Mouse (Mus musculus): ENCODE results near the gene Fabp6. TPM values are rescaled to one million over a fixed set of nuclear protein-coding genes. Genes with fewer than 3 reads are reported as not detected.

Gene Fabp6
- total RNA-seq (2017) = not detected in 2 replicates

GRCm38 (mm10) chr11:43601440-43601839 lies at the start of gene Fabp6:
TSS of gene Fabp6 (minus strand) at chr11:43601540.
- ATAC-seq (replicated peaks in 1 of 2; ENCODE audit: insufficient read depth in 1 of 2, low FRiP score in 2 of 2, low TSS enrichment in 1 of 2, low read depth in 1 of 2, poor library complexity in 2 of 2, severe bottlenecking in 2 of 2) = no peak

- ATAC-seq (replicated peaks in 1 of 2; ENCODE audit: insufficient read depth in 1 of 2, low FRiP score in 2 of 2, low TSS enrichment in 1 of 2, low read depth in 1 of 2, poor library complexity in 2 of 2, severe bottlenecking in 2 of 2) = no peak
Observed at GRCm38 (mm10) chr11:43645286-43645685, 43.9 kb upstream of the Fabp6 start.

- peak; percentile 78 to 86 for ATAC-seq (replicated peaks in 1 of 2; ENCODE audit: insufficient read depth in 1 of 2, low FRiP score in 2 of 2, low TSS enrichment in 1 of 2, low read depth in 1 of 2, poor library complexity in 2 of 2, severe bottlenecking in 2 of 2)
Observed at GRCm38 (mm10) chr11:43643180-43643591, 41.8 kb upstream of the Fabp6 start.

- ATAC-seq (replicated peaks in 1 of 2; ENCODE audit: insufficient read depth in 1 of 2, low FRiP score in 2 of 2, low TSS enrichment in 1 of 2, low read depth in 1 of 2, poor library complexity in 2 of 2, severe bottlenecking in 2 of 2) = no peak
Observed at GRCm38 (mm10) chr11:43638486-43638885, 37.1 kb upstream of the Fabp6 start.

GRCm38 (mm10) chr11:43636761-43637160 lies 35.4 kb upstream of the Fabp6 start:
- ATAC-seq (replicated peaks in 1 of 2; ENCODE audit: insufficient read depth in 1 of 2, low FRiP score in 2 of 2, low TSS enrichment in 1 of 2, low read depth in 1 of 2, poor library complexity in 2 of 2, severe bottlenecking in 2 of 2) = no peak

GRCm38 (mm10) chr11:43633658-43634401 lies 32.5 kb upstream of the Fabp6 start:
- peak; percentile 73 to 85 for ATAC-seq (replicated peaks in 1 of 2; ENCODE audit: insufficient read depth in 1 of 2, low FRiP score in 2 of 2, low TSS enrichment in 1 of 2, low read depth in 1 of 2, poor library complexity in 2 of 2, severe bottlenecking in 2 of 2)

- ATAC-seq (replicated peaks in 1 of 2; ENCODE audit: insufficient read depth in 1 of 2, low FRiP score in 2 of 2, low TSS enrichment in 1 of 2, low read depth in 1 of 2, poor library complexity in 2 of 2, severe bottlenecking in 2 of 2) = no peak
Observed at GRCm38 (mm10) chr11:43633165-43633564, 31.8 kb upstream of the Fabp6 start.

- peak; percentile 83 for ATAC-seq (replicated peaks in 1 of 2; ENCODE audit: insufficient read depth in 1 of 2, low FRiP score in 2 of 2, low TSS enrichment in 1 of 2, low read depth in 1 of 2, poor library complexity in 2 of 2, severe bottlenecking in 2 of 2)
Observed at GRCm38 (mm10) chr11:43632566-43632965, 31.2 kb upstream of the Fabp6 start.

- ATAC-seq (replicated peaks in 1 of 2; ENCODE audit: insufficient read depth in 1 of 2, low FRiP score in 2 of 2, low TSS enrichment in 1 of 2, low read depth in 1 of 2, poor library complexity in 2 of 2, severe bottlenecking in 2 of 2) = no peak
Observed at GRCm38 (mm10) chr11:43631645-43632044, 30.3 kb upstream of the Fabp6 start.

GRCm38 (mm10) chr11:43626927-43627645 lies 25.7 kb upstream of the Fabp6 start:
- ATAC-seq (replicated peaks in 1 of 2; ENCODE audit: insufficient read depth in 1 of 2, low FRiP score in 2 of 2, low TSS enrichment in 1 of 2, low read depth in 1 of 2, poor library complexity in 2 of 2, severe bottlenecking in 2 of 2) = no peak

- 0 out of 4 replicates have a peak, but pooled peaks of 1 of the 2 experiments have one; percentile 17 for ATAC-seq (replicated peaks in 1 of 2; ENCODE audit: insufficient read depth in 1 of 2, low FRiP score in 2 of 2, low TSS enrichment in 1 of 2, low read depth in 1 of 2, poor library complexity in 2 of 2, severe bottlenecking in 2 of 2)
Observed at GRCm38 (mm10) chr11:43626300-43626926, 25.1 kb upstream of the Fabp6 start.

- ATAC-seq (replicated peaks in 1 of 2; ENCODE audit: insufficient read depth in 1 of 2, low FRiP score in 2 of 2, low TSS enrichment in 1 of 2, low read depth in 1 of 2, poor library complexity in 2 of 2, severe bottlenecking in 2 of 2) = no peak
Observed at GRCm38 (mm10) chr11:43624341-43624740, 23.0 kb upstream of the Fabp6 start.

- no peak for ATAC-seq (replicated peaks in 1 of 2; ENCODE audit: insufficient read depth in 1 of 2, low FRiP score in 2 of 2, low TSS enrichment in 1 of 2, low read depth in 1 of 2, poor library complexity in 2 of 2, severe bottlenecking in 2 of 2)
Observed at GRCm38 (mm10) chr11:43621769-43622168, 20.4 kb upstream of the Fabp6 start.

GRCm38 (mm10) chr11:43618403-43618802 lies 17.1 kb upstream of the Fabp6 start:
- no peak for ATAC-seq (replicated peaks in 1 of 2; ENCODE audit: insufficient read depth in 1 of 2, low FRiP score in 2 of 2, low TSS enrichment in 1 of 2, low read depth in 1 of 2, poor library complexity in 2 of 2, severe bottlenecking in 2 of 2)

GRCm38 (mm10) chr11:43617924-43618323 lies 16.6 kb upstream of the Fabp6 start:
- no peak for ATAC-seq (replicated peaks in 1 of 2; ENCODE audit: insufficient read depth in 1 of 2, low FRiP score in 2 of 2, low TSS enrichment in 1 of 2, low read depth in 1 of 2, poor library complexity in 2 of 2, severe bottlenecking in 2 of 2)

- peak; percentile 85 to 91 for ATAC-seq (replicated peaks in 1 of 2; ENCODE audit: insufficient read depth in 1 of 2, low FRiP score in 2 of 2, low TSS enrichment in 1 of 2, low read depth in 1 of 2, poor library complexity in 2 of 2, severe bottlenecking in 2 of 2)
Observed at GRCm38 (mm10) chr11:43612834-43613488, 11.6 kb upstream of the Fabp6 start.

- ATAC-seq (replicated peaks in 1 of 2; ENCODE audit: insufficient read depth in 1 of 2, low FRiP score in 2 of 2, low TSS enrichment in 1 of 2, low read depth in 1 of 2, poor library complexity in 2 of 2, severe bottlenecking in 2 of 2) = no peak
Observed at GRCm38 (mm10) chr11:43610662-43611033, 9.3 kb upstream of the Fabp6 start.
